Mouse (Mus musculus) kidney, postnatal 0 days (tissue): ENCODE measurements around the gene Ccnc. TPM values are rescaled to one million over a fixed set of nuclear protein-coding genes. Genes with fewer than 3 reads are reported as not detected.
A peak's percentile ranks its signal among the peaks of the same experiment; 100 is the strongest.

ENCODE experiments used
- ATAC-seq: fragments of 200-750 bp; cut with Nextera tagmentation; replicated peaks from 2 replicates; pipeline ENCODE4 v1.8.0; 2017; ENCODE audit warnings: low read depth, moderate number of reproducible peaks, moderate TSS enrichment, moderate library complexity; ENCODE audit not compliant: low FRiP score
- DNase-seq: peaks from one replicate; pipeline ENCODE4 v3.0.0-alpha.2; 2016; ENCODE audit warnings: low spot score
- H3K27ac ChIP-seq: fragments of 300-500 bp; sonication (generic); 2 replicates; pipeline ENCODE4 v1.5.1; 2014; ENCODE audit warnings: mild to moderate bottlenecking
- H3K27me3 ChIP-seq: fragments of 300-500 bp; sonication (generic); 2 replicates; pipeline ENCODE4 v1.6.1; 2014; ENCODE audit warnings: low read length, mixed read lengths; ENCODE audit not compliant: insufficient read depth
- H3K36me3 ChIP-seq: fragments of 300-500 bp; sonication (generic); 2 replicates; pipeline ENCODE4 v1.6.1; 2014; ENCODE audit warnings: low read length, mixed read lengths; ENCODE audit not compliant: insufficient read depth
- H3K4me1 ChIP-seq: fragments of 300-500 bp; sonication (generic); replicated peaks from 2 replicates; pipeline ENCODE4 v1.6.1; 2014; ENCODE audit warnings: antibody characterized with exemption, low read length, mixed read lengths; ENCODE audit not compliant: insufficient read depth
- H3K4me2 ChIP-seq: fragments of 300-500 bp; sonication (generic); 2 replicates; pipeline ENCODE4 v1.6.1; 2014; ENCODE audit warnings: mild to moderate bottlenecking, low read length, moderate library complexity, mixed read lengths
- H3K4me3 ChIP-seq: fragments of 300-500 bp; sonication (generic); replicated peaks from 2 replicates; pipeline ENCODE4 v1.5.1; 2014; ENCODE audit warnings: low read depth, low read length
- H3K9ac ChIP-seq: fragments of 300-500 bp; sonication (generic); 2 replicates; pipeline ENCODE4 v1.6.1; 2014; ENCODE audit warnings: low read depth, low read length
- H3K9me3 ChIP-seq: fragments of 300-500 bp; sonication (generic); replicated peaks from 2 replicates; pipeline ENCODE4 v1.6.1; 2016; ENCODE audit warnings: low read length, inconsistent platforms, mixed read lengths
- CTCF ChIP-seq: IDR thresholded peaks from 2 replicates; pipeline ENCODE4 v1.5.1; 2016; ENCODE audit warnings: antibody characterized with exemption, low read depth, mild to moderate bottlenecking, moderate library complexity
- WGBS: fragments of 180-500 bp; shearing (Covaris S2); extraction: QIAGEN DNeasy Blood & Tissue Kit; methylation state at CpG from one replicate; pipeline ENCODE4 v1.1.7; 2014; 5-methylcytosine and 5-hydroxymethylcytosine counted together
- polyA plus RNA-seq: library from polyadenylated mRNA; unstranded; fragments of >200 nt; fragmentation: Nextera tagmentation; extraction: Ambion mirVana; gene quantifications from 2 replicates; pipeline ENCODE4 v1.2.1, GENCODE M21; 2015

Gene Ccnc
- 37.4 and 40.2 TPM in 2 replicates for polyA plus RNA-seq

DNA sequence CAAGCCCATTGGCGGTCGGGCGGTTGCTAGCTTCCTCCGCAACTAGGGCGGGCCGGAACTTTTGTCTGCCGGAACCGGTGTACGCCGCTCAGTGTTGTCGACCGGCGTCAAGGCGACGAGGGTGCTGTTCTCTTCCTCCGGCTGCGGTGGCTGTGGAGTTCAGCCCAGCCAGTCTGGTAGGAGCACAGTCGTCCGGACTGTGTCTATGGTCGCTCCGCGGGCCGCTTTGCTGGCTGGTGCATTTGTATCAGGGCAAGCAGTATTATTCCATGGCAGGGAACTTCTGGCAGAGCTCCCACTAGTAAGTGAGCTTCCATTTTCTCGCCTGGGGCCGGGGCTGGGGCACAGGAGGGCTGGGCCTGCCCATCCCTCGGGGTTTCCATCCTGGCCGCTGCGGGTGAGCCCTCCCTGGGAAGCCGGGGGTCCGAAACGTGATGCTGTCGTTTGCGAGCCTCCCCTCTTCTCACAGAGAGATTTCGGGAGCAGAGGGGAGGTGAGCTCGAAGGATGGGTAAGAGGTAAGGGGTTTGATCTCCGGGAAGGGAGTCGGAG lies at the start of gene Ccnc:
TSS of gene Ccnc (plus strand) at position 87 of the 551 bp plus-strand sequence.
- peak within 1 kb of the TSS; percentile 86 for H3K4me2 ChIP-seq
- no peak for TF ChIP-seq CTCF
- peak; percentile 96 for DNase-seq
- H3K36me3 ChIP-seq: no peaks in the 10 kb centered on the region
- H3K27me3 ChIP-seq: no peaks in the 10 kb centered on the region
- H3K9me3 ChIP-seq: no peaks in the 10 kb centered on the region
- ATAC-seq: peak; percentile 99
- H3K9ac ChIP-seq: peak within 1 kb of the TSS; percentile 80
- 0 out of 2 replicates have a peak, but pooled peaks cover 4% of the 10 kb centered on the region for H3K4me1 ChIP-seq
- H3K4me3 ChIP-seq: peak within 1 kb of the TSS; percentile 90
- H3K27ac ChIP-seq: peak within 1 kb of the TSS; percentile 76
- under 1% methylated on average over 37 of the region's 37 CpGs for WGBS

- WGBS: under 1% methylated on average over 84 of the region's 84 CpGs
- no peak for ATAC-seq
- Histone ChIP-seq H3K27me3 (peaks cover 85% of the 10 kb centered on the region), H3K9ac (no peak overlapping the region), H3K9me3 (no peaks in the 10 kb centered on the region), H3K36me3 (no peaks in the 10 kb centered on the region), H3K4me2 (peak overlapping the region; percentile 64), H3K27ac (no peak overlapping the region), H3K4me3 (peak overlapping the region; percentile 40), H3K4me1 (peaks cover 11% of the 10 kb centered on the region; the same call in 1 of the 2 replicates)
- TF ChIP-seq CTCF: no peak
- no peak for DNase-seq
These were observed 49.2 kb upstream of the Ccnc start for GRCm38 (mm10) chr4:21678101-21678974.

DNA sequence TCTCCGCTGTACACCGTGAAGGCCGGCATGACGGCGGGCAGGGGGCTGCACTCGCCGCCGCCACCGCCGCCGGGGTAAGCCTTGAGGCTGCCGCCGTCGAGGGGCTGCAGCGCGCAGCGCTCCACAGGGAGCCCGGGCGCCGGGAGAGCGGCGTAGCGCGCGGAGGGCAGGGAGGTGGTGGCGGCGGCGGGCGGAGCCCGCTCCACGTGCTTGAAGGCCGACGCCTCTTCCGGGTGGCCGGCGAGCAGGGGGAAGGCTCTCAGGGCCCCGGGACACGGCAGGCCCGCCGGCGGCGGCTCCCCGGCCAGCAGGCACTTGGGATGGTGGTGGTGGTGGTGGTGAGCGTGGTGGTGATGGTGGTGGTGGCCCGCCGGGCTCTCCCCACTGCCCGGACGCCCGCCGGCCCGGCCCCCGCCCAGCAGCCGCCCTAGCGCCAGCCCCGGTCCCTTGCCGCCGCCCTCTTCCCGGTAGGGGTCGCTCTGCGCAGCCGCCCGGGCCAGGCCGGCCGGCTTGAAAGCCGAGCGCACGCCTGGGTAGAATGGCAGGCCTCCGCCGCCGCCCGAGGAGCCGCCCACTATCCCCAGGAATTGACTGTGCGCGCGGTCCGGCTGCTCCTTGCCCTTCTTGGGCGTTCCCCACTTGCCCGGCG lies 48.4 kb upstream of the Ccnc start:
- Histone ChIP-seq H3K4me1 (peaks cover 11% of the 10 kb centered on the region; the same call in 1 of the 2 replicates), H3K9ac (no peak overlapping the region), H3K4me2 (peak overlapping the region; percentile 64), H3K27ac (no peak overlapping the region), H3K9me3 (no peaks in the 10 kb centered on the region), H3K27me3 (peaks cover 90% of the 10 kb centered on the region), H3K4me3 (peak overlapping the region; percentile 40), H3K36me3 (no peaks in the 10 kb centered on the region)
- peak; percentile 72 for ATAC-seq
- 1% methylated on average over 36 of the region's 79 CpGs for WGBS
- peak; percentile 49 for DNase-seq
- TF ChIP-seq CTCF: peak; percentile 27; the same call in 1 of the 2 replicates

DNA sequence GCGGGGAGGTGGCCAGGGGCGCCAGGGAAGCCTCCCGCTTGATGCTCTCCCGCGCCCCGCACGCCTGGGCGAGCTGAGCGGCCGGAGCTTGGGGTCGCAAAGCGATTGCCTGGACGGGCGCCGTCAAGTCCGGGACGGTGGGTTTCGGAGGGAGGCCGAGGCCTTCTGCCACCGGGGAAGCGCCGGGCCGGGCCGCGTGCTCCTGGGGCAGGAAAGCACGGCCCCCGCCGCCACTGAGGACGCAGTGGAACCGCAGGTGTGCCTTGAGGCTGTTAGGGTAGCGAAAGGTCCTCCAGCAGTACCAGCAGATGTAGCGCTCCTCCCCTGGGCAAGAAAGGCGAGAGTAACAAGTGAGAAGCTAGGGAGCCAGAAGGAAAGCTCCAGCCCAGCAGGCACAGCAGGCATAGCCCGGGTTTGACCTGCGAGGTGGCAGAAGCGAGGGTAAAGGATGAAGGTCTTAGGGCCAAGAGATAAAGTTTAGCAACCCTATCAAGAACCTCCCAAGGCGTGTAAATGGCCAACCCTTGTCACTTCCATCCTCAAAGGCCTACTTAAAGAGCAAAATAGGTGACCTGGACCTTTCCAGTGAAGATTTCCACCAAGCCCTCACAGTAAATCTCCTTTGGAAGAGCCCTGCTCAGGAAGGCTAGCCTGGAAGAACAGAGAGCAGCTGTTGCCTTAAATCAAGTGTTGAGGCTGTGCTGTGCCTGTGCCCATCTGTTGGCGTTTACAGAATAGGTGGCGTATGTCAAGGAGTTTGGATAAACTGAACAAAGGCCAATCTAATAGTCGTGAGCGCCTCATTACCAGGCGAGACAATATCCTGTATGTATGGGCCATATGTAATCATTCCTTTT lies 47.6 kb upstream of the Ccnc start:
- Histone ChIP-seq H3K9me3 (no peaks in the 10 kb centered on the region), H3K4me3 (peak overlapping the region; percentile 40), H3K4me1 (peaks cover 11% of the 10 kb centered on the region; the same call in 1 of the 2 replicates), H3K27me3 (peaks cover 93% of the 10 kb centered on the region), H3K36me3 (no peaks in the 10 kb centered on the region), H3K4me2 (peak overlapping the region; percentile 64; the same call in 1 of the 2 replicates), H3K27ac (no peak overlapping the region), H3K9ac (no peak overlapping the region)
- 3% methylated on average over 42 of the region's 42 CpGs for WGBS
- DNase-seq: no peak
- TF ChIP-seq CTCF: no peak
- ATAC-seq: peak; percentile 29; the same call in 1 of the 2 replicates

DNA sequence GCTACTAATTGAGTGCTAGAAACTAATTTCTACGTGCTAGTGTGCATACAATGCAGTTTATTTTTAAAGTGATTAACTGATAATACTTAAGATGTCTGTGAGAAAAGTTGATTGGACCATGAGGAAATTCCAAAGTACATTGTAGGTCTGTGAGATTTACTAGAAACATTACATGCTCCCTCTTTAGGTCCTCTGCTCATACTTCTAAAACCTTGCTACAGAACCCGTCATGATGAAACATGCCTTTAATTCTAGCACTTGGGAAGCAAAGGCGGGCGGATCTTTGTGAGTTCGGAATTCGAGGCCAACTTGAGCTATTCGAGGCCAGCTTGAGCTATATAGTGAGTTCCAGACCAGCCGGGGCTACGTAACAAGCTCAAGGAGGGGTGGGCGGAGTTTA lies 46.5 kb upstream of the Ccnc start:
- Histone ChIP-seq H3K27ac (no peak overlapping the region), H3K9me3 (no peaks in the 10 kb centered on the region), H3K27me3 (peaks cover 97% of the 10 kb centered on the region), H3K9ac (no peak overlapping the region), H3K4me1 (peaks cover 11% of the 10 kb centered on the region; the same call in 1 of the 2 replicates), H3K4me2 (no peak overlapping the region), H3K4me3 (no peak overlapping the region), H3K36me3 (no peaks in the 10 kb centered on the region)
- DNase-seq: no peak
- no peak for ATAC-seq
- whole genome bisulfite sequencing: 6% methylated on average over 10 of the region's 10 CpGs
- no peak for TF ChIP-seq CTCF
